Mouse (Mus musculus): Measurements from ENCODE around the gene Cltc.

Cltc gene

DNA sequence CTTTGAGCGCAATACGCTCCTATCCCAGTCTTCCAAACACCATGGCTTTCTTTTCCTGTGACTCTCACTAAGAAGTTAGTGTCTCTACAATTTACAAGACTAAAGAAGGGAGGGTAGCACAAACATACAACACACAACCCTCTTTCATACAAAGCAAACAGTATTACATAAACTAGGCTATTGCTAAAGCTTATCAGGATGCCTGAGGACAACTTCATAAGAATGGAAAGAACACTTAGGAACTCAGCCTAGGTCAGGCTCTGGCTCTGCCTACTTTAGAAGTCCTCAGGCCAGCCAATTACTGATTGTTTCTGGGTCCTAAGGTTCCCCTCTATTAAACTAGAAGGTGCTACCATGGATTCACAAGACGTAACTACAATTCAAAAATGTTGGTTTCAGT is 76.6 kb downstream of the Cltc start:
- no peak for DNase-seq

DNA sequence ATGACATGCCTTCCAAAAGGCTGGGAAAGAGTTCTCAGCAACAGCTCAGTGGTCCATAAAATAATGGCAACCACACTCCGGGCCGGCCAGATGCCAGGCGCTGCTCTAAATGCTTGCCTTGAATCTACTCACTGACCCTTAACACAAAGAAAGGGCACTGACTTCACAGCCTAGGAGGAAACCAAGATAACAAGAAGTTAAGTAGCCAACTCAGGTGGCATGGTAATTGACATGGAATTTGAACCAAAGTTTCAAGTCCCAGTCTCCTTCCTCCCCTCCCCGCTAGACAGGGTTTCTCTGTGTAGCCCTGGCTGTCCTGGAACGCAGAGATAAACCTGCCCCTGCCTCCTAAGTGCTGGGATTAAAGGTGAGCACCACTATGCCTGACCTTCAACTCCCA is 78.4 kb downstream of the Cltc start:
- no peak for DNase-seq

DNA sequence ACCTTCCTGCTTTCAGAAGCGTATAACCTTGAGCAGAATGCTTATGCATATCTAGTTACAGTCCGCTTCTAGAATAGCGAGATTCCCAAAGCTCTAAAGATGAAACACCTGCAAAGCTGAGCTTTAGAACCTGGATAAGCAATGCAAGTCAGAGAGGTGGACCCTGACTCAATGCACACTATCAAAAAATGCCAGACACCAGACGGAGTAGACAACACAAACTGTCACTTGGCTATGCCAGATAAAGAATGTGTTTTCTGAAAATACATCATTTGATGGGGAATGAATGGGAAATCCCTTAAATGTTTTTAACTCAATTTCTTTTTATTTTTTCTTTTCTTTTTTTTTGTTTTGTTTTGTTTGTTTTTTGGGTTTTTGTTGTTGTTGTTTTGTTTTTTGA is 81.8 kb downstream of the Cltc start:
- no peak for DNase-seq

DNA sequence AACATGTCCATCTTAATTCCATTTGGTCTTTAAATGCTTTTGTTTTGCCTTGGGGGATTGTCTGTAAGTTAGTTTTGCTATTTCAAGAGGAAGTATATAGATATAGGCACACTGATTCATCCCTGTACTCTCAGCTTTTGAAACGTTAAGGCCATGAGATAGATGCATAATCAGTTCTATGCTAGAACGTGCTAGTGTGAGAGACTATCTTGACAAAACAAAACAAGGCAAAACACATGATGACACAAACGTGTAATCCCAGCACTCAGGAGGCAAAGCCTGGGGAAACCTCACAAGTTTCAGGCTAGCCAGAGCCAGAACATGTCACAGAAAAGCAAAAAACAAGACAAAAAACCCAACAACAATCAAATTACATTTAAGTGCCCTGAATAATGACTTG is 84.6 kb downstream of the Cltc start:
- no peak for DNase-seq

DNA sequence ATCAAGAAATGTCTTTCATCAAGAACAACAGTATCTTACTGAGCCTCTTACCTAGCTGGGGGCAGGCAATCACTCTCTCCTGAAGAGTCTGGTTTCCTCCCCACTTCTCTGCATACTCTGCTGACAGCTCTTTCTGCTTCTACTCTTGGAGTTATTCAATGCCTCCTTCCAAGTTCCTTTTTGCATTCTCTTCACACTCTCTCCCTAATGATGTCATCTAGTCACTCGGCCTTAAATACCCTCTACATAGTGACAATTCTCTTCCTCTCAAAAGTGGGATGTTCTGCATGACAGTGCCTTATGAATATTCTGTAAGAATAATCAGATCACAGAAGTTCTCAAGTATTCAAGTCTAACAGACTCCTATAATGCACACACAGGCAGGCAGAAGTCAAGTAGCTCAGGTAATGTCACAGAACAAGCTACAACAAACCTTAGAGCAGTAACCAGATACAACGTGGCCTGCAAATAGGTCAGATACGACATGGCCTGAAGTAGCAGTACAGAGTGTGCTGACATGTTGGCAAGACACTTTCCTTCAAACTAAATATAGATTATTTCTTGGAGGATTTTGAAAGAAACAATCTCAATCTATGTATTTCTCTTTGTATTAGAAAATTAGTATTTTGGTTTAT is 86.2 kb downstream of the Cltc start:
- DNase-seq, result no peak

DNA sequence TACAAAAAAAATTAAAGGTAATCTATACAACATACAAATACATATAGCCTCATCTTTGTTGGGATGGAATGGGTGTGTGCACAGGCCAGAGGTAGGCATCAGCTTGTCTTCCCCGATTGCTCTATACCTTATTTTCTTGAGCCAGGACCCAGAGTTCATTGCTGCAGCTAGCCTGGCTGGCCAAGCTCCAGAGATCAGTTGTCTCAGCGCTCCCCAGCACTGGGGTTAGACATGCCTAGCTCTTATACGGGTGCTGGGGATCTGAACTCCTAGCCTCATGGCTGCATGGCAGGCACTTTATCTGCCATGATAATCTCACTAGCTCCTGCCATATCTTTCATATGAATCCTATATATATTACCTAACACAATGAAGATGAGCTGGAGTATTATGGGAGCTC is 89.2 kb downstream of the Cltc start:
- DNase-seq, result no peak

DNA sequence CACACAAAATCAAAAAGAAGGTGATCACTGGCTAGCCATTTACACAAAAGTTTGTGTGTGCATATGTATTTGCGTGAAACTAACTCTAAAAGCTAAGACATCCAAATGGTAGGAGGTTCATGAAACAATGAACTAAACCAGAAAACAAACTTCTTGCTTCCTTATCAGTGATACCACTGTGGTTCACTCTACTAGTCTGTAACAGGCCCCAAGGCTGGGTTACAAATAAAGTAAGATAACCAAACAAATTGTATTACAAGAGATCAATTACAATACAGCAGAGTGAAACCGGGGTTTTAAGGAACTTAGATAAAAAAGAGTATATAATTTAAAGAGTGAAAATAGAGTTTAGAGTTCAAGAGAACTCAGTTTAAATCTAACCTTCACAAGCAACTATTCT is 89.8 kb downstream of the Cltc start:
- no peak for DNase-seq

DNA sequence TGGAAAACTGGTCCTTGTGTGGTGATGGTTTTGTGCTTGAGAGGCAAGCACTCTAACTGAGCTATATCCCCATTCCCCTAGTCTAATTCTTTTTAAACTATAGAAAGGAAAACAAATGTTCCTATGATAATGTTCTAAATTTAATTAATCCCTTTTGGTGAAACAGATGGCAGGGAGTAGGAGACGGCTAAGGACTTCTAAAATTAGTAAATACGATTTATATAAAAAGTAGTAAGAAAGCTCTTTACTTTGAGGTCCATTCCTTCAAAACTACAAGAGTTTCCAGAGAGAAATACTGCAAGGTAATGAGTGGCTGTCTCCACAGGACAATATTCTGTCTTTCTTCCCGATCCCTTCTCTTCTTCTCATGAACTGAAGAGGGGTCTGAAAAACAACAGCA is 93.0 kb downstream of the Cltc start:
- DNase-seq, result no peak

DNA sequence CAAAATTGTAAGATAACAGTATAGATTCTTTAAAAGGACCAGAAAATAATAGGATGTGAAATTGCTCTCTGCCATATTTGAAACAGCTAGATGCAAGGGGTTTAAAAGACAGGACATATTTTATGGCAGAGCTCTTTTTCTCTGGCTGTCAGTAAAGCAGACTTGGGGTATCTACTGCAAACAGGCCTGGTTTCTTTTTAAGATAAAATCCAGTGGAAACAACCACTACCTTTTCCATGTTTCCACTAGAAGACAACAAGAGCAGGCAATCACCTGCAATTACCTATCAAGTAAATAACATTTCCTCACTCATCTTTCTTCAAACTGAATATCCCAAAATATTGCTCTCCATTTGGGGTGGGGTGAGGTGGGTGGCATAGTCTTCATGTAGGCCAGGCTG is 93.4 kb downstream of the Cltc start:
- no peak for DNase-seq

DNA sequence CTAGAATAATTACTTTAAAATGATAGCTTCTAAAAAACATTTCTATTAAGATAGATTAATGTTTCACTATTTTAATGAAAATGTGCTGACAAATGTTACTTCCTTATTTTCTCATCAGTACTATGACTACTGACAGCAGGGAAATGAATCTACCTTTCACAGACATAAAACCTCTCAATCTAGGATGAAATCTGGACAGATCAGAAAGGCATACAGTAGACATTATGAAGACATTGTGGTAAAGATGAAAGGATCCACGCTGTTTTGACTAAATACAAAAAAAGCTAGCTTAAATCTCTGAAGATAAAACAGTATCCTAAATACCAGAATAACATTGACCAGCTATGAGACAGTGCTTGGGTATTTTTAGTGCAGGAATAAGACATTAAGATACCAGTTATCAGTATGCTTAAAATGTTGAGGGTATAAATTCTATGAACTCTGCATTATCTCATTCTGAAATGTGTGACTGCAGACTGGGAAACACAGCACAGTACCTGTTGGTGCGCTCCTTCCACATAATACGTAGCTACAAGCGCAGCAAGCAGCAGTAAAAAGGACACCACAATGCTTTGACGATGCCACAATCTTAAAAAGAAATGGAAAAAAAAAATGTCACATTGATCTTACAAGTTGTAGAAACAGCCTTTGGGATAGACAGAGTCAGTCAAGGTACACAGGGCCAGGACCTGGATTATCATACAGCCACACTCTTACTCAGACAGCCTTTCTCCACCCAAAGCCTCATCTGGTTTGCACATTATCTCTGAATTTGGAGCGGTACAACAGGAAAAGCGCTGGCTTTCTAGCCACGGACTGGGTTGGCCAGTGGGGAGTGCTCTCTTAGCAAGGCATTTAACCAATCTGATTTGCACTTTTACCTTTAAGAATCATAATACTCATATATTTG is 94.1 kb downstream of the Cltc start:
- DNase-seq, result no peak

DNA sequence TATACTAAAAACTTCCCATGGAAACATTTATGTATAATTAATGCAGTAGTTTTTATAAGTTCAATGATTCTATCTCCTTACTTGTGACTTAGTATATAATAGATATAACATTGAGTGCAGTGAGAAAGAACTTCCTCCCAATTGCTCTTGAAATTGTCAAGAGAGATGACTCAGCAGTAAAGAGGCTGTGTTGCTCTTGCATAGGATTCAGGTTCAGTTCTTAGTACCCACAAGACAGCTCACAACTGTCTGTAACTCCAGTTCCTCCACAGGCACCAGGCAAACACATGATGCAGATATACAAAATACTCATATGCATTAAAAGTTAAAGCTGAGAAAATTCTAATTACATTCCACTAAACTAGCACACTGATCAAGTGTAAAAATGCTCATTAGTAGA is 99.5 kb downstream of the Cltc start:
- no peak for DNase-seq

DNA sequence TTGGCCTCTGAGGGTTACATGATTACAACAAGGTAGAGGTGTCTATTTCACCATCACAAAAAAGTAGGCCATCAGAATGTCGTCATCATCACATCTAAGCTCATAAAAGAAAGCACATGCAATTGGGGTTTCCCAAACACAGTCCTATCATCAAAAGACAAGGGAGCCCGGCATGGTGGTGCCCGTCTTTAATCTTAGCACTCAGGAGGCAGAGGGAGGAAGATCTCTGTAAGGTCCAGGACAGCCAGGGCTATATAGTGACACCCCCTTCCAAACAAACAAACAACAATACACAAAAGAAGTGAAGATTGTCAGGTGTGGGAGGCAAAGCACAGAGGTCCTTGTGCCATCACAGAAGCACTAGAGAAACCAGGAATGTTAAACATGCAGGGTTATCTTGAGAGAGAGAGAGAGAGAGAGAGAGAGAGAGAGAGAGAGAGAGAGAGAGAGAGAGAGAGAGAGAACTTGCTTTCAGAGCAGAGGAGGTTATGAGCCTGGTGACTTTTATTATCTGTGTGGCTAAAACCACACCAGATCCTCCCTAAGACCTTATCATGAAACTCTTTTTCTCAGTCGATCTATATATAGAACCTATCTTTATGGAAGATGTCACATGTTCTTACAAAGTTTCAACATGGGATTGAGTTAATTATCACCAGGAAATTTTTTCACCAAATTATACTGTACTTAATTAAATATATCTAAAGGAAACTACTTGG is 100.4 kb downstream of the Cltc start:
- no peak for DNase-seq

DNA sequence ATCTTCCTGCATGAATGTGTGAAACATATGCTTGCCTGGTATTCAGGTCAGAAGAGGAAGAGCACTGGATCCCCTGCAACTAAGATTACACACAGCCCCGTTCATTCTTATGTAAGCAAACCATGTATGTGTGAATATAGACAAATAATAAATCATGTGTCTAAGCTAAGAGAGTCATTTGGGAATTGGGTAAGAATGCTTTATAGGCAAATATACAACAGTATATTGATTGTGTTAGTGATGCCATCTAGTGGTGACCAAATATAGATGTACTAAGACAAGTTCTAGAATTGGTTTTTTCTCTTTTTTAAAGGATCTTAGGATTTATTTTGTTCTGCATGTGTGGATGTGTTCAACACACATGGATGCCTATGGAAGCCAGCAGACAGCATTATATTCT is 101.7 kb downstream of the Cltc start:
- no peak for DNase-seq

DNA sequence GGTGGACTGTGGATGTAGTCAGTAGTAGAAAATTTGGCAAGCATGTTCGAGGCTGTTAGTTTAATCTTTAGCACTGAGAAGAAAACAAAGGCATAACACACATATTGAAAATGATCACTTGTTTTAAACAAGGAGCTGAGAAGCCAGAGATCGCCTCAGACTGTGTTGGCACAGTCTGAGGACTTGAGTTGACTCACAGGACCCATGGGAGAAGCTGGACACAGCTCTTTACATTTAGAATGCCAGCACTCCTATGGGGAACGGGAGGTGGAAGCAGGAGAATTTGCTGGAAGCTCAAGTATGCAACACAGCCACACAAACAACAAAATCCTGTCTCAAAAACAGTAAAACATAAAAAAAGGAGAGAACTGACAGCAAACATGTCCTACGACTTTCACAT is 103.3 kb downstream of the Cltc start:
- no peak for DNase-seq

DNA sequence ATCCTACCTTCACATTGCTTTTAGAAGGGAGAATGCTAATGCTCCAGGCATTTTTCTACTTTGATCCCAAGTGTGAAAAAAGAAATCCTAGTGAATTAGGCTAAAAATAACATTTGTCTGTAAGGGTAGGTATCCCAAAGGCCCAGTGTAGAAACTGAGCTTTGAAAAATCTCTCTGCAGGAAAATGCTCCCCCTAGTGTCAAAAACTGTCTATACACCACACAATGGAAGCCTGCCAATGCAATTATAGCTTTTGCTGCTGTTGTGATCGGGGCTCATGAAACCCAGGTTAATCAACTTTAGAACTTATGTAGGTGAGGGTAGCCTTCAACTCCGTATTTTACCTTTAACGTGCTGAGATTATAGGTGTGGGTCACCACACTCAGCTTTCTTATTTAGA is 103.9 kb downstream of the Cltc start:
- DNase-seq, result peak; percentile 21

DNA sequence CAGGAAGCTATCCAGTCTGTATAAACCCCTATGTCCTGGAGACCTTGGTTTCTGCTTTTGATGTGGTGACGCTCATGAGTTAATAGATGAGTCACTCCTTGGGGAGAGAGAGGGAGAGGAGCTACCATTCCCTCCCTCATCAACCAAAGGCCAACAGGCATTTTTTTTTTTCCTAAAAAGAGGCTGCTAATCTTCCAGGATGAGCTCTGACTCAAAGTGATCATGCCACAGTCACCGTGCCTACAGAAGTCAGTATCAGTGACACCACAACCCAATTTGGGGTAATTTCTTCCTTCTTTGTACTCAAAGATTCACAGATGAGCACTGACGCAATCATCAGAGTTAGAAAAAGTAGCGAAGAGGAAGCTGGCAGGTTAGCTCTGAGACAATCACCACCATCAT is 104.8 kb downstream of the Cltc start:
- no peak for DNase-seq

DNA sequence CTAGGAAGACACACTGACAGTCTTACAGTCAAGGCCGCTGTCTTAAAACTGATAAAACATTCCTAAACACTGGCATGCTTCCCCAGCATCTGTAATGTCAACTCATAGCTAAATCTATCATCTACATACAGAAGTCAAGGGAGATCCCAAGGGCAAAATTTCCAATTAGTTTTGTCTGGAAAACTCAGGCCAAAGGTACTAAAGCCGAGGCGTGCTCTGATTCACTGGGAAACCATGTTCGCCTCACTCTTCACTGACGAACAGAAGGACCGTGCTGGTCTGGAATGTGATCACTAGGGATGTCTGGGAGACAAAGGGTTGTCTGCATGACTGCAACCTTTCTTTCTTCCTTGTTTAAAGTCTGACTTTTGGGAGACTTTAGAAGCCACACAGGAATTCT is 106.7 kb downstream of the Cltc start:
- DNase-seq, result no peak

DNA sequence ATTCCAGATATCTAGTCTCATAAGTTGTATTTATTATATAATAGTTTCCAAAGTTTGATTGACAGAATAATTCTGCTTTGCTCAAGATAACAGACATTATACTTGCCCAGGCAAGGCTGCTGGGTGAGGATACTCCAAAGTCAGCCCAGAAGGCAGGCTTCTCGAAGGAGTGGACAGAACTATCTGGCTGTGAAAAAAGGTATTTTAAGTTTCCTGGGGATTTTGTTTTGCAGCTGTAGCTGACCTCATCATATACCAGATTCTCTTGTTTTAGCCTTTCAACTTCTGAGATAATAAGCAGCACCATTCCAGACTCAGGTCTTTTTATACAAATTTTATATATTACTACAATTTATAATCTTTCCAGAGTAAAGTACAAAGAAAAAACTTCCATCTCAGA is 107.8 kb downstream of the Cltc start:
- DNase-seq, result no peak

DNA sequence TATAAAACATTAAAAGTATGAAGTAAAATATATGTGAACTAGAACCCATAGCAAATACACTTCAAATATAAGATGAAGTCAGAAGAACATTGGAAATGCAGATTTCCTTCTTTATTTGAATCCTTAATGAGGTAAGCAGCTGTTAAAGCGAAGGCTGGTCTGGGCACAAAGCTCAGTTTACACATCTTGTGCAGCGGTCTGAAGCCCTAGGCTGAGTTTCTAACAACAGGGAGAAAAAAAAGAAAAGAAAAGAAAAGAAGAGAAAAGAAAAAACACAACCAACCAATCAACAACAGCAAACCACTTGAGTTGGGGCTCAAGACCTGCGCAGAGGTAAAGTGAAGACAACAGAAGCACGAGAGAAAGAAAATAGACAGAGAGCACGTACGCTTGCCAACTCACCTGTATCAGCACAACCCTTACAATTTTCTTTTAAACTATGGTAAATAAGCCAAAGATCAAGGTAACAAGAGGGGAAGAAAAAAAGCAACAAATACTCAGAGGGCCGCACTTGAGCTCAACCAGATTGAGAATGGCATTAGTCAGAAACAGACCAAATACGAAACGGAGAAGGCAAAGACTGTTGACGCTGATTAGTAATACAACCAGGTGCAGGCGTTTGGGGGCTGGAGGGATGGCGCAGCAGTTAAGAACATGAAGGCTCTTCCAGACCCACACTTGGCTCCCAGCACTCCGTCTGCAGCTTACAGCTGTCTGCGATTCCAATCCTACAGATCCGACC is 109.5 kb downstream of the Cltc start:
- no peak for DNase-seq

DNA sequence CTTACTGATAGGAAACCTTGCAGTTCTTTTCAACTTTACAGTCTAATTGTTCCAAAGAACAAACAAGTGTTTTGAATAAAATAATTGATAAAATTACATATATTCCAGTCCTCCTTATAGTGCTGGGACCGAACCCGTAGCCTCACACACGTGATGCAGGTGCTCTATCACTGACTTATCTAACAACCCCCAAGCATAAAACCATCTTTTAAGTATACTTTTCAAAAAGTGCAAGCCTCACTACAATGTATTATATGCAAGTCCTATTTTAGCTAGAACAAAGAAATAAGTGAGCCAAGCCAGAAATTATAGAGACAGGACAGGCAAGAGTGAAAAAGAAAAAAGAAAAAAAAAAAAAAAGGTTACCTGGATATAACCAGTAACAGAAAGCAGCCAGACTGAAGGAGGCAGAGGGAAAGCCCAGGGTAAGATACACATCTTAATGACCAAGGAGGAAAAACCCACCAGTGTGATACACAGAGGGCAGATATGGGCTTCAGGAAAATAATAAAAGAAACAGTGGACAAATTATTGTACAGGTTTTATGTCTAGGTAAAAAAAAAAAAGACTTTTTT is 110.4 kb downstream of the Cltc start:
- no peak for DNase-seq

DNA sequence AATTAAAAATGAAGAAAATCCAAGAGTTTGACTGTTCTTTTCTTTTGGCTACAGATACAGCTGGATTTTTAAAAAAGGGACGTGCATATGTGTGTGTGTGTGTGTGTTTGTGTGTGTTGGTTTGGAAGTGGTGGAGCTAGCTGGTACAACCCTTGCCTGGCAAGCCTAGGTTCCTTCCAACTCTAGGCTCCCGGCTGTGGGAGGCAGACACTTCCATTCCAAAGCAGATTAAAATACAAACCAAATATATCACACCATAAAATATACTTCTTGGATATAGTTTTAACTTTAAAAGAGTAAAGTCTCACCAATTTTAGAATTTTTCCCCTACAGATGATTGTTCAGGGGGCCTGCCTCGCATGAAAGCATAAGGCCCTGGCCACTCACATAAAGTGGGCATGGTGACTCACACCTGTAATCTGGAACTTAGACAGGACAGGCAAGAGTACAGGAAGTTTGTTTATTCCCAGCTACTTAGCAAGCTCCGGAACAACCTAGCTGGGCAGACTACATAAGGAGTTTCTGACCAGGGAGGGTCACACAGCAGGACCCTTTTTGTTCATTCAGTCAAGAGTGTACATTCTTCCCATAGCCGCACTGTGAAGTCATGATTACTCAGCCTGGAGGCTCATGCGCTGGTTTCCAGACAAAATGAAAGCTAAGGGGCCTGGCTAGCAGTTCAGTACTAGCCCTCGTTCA is 111.1 kb downstream of the Cltc start:
- DNase-seq, result no peak

DNA sequence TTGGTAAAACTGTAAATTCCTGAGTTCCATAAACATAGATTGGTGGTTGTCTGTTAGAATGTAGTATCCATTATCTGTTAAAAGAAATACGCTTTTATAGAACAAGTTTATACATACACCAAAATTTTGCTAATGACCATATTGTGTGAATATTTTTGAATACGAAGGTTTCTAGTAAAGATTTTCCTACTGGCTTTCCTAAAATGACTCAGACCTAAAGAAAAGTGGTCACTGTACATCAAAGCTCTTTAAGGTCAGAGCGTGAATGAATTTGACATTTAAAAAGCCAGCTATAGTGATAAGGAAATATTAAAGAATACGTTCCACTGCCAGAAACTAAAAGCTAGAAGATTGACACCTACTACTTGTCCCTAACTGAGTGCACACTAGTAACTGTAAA is 112.8 kb downstream of the Cltc start:
- DNase-seq, result no peak

Measured in cerebellum, adult 9-11 months (tissue).